Mouse (Mus musculus): ENCODE measurements around the gene Trpv1. TPM values are rescaled to one million over a fixed set of nuclear protein-coding genes. Genes with fewer than 3 reads are reported as not detected.
A peak's percentile ranks its signal among the peaks of the same experiment; 100 is the strongest.

Trpv1 gene
- total RNA-seq, 1 experiment from 2014 or later, result 0.46 TPM

DNA sequence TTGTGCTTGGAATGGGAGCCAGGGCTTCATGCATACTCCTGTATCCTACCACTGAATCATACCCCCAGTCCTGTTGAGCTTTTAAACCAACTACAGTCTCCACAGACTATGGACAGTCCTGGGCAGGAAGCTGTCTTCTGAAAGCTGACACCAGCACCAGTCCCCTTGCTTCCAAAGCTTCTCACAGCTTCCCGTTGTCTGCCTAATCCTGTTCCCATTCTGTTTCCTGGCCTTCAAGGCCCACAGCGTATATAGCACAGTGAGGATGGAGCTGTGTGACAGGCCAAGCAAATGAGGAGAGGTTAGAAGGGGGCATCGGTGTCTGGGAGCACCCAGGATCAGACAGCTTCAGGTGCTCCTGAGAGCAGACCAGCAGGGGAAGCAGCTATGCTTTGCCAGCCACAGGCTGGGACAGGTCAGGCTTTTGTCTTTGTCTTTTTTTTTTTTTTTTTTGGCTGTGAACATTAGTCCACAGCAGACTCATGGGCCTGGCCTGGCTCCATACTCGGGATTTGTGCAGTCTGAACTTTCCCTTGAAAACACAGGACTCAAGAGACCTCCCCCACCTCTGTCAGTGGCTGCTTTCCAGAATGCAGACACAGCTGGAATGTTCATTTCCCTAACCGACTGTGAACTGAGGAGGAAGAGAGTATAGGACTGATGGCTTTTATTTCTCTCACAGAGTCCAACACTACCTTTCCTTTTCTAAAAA is 2.1 kb downstream of the Trpv1 start:
- peak; percentile 52 for DNase-seq

DNA sequence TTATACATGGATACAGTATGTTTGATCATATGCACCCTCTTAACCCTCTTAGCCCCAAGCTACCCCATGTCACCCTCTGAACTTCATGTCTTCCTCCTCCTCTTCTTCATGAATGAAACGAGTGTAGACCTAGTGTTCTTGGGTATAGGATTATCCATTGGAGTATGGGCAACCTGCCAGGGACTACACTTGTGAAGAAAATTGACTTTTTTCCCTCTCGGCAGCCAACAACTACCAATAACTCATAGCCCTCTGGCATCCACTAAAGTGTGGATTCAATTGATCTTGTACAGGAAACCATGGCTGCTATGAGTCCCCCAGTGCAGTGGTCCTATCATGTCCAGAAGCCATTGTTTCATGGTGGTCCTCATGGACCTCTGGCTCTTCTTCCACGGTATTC is 2.6 kb downstream of the Trpv1 start:
- DNase-seq, result no peak

DNA sequence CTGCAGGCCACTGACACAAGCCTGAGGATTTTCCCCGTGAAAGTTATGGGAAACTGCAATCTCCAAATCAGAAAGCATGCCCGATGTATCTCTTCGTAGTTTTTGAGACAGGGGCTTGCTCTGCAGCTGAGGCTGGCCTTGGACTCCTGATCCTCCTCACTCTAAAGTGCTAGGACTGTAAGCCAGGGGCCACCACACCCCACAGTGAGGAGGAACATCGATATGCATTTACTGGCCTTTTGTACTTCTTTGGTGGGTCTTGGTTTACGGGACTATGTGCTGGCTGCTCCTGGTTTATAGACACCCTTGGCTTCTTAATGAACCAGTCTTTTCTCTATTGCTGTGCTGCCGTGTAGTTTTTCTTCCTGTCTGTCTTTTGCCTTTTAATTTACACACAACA is 8.1 kb downstream of the Trpv1 start:
- DNase-seq, result no peak

DNA sequence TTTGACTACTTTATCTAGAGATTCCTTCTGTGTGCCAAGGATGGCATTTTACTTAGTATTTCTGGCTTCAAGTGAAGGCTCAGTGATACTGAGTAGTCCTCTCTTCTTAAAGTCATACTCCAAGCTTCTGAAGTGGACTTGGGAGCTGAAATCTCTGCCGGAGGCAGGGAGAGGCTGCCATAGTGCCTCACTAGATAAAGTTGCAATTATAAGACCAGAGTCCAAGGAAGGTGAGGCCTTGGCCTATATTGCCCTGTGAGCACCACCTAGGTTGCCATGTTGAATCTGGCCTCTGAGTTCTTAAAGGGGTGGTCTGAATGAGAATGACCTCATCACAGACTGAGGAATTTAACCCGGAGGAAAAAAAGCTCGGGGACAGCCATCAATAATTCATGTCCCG is 8.7 kb downstream of the Trpv1 start:
- no peak for DNase-seq

DNA sequence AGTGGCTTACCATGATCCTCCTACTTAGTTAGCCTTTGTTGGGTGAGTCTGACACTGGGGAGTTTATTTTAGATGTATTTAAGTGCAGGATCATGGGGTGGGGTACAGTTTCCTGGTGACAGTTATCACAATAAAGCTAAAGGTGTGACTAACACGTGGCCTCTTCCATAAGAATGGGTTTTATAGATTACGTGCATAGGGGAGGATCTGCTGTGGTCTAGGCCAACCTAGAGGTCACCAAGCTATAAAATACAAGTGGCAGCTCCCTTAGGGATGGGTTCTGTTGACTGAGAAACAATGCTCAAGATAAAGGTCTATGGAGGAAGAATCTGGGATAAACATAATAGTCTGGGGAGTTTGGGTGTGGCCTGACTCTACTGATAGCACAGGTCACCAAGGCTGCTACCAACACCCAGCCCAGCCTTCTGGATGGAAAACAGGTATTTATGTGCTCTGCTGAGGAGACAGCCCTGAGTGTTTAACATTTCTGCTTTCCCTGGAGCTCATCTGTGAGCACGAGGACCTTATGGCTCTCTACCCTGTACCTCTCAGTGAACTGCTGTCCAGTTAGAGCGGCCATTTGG is 23.4 kb downstream of the Trpv1 start:
- no peak for DNase-seq

DNA sequence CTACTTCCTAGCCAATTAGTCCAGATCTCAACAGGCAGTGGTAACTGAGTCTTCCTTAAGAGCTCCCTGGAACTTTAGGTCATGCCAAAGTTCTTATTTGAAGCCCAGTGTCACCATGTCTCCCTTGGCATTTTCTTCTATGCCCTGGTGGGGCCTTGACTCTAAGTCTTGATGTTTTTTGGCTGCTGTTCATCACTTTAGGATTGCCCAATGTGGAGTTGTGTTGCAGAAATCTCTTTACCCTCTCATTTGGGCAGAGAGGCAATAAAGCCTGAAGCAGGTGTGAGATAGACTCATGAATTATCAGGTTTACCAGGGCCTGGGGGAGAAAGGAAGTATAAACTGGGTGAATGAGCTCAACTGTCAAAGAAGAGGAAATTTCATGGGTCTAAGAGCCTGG is 24.6 kb downstream of the Trpv1 start:
- DNase-seq, result no peak

DNA sequence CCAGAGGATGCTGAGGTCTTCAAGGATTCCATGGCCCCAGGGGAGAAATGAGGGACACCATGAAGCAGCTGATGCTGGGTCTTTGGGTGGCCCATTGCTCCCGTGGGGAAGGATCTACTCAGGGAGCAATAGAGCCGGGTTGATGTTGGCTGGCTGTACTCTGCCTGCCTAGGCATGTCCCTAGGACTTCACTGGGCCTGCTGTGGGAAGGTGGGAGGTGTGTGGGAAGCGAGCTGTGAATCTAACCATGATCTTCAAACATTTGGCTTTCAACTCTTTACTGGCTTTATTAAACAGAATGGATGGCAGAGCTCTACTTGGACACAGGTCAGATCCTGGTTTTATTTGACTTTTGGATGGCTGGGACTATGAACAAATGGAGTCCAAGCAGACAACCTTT is 26.4 kb downstream of the Trpv1 start:
- DNase-seq, result no peak

DNA sequence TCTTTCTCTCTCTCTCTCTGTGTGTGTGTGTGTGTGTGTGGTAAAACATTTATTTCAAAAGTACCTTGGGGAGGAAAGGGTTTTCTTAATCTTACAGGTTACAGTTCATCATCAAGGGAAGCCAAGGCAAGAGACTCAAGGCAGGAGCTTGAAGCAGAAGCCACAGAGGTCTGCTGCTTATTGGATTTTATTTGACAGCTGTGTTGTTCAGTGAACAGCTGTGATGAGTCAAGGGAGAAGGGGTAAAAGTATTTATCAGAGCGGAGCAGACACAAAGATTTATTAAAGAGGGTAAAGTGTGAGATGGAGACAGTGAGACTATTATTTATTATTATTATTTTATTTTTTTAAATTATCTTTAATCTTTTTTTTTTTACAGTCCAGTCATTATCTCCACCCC is 27.3 kb downstream of the Trpv1 start:
- no peak for DNase-seq

DNA sequence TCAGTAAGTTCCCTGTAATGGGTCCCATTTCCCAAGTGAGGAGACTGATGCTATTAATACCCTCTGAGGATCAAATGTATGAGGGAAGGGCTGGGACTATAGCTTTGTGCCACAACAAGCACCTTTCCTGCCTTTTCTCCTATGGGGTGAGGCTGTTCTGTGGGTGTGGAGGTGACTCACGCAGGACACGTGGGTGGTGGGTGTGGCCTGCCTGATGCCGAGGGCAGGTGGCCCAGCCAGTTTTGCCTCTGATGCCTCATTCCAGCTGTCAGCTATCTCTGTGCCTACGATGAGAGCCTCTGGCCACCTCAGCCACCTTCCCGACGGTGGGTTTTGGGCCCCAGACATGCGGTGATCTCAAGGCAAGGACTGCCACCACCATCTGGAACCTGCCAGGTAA is 33.2 kb downstream of the Trpv1 start, which contains the start of gene Trpv3:
Trpv3 (plus strand) TSS at position 122 of the 400 bp plus-strand sequence.
- no peak for DNase-seq

DNA sequence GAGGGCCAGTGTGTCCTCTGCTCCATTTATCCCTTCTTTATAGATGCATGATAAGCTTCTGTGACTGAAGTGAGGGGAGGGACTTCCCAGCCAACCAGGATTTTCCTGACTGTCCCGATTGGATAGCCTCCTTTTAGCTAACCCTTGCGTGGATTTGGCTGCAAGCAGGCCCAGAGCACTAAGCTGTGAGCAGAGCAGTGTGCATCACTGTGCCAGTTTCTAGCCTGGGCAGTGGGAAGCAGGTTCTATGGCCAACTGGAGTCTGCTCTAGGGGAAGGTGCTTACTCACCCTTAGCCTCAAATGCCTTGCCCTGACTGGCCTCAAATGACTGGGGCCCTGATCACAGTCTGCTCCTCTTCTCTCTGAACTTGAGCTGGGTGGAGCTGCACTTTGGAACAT is 40.7 kb downstream of the Trpv1 start:
- DNase-seq, result no peak

DNA sequence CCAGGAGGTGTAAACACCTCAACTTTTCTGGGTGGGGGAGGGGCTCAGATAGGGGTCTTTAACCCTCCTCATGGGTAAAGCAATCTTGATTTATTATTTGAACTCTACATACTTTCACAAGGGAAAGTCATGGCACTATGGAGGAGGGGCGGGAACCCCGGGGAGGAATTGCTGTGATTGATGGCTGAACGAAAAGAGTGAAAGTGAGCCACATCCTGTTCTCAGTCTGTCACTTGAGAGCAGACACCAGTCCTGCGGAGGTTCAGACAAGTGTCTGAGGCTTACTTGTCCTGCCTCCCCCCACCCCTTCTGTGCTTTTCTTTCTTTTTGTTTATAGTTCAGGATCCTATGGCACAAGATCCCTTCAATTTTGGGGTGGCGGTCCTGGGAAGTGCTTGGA is 46.6 kb downstream of the Trpv1 start:
- DNase-seq, result no peak

DNA sequence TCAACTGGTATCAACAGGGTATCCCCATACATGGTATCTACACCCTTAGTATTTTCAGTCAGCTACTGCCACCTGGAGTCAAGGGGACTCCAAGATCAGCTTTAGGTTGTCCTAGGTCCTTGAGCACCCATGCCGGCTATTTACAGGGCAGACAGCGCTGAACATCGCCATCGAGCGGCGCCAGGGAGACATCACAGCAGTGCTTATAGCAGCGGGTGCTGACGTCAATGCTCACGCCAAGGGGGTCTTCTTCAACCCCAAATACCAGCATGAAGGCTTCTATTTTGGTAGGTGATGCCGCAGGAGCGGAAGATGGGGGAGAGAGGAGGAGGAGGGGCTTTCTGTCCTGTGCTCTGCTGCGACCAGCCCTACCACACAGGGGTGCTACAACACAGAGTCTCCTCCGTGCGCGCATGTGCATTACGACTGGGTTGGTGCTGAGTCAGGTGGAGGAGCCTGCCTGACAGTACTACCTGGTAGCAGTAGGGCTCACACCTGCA is 47.5 kb downstream of the Trpv1 start:
- DNase-seq, result peak; percentile 49

DNA sequence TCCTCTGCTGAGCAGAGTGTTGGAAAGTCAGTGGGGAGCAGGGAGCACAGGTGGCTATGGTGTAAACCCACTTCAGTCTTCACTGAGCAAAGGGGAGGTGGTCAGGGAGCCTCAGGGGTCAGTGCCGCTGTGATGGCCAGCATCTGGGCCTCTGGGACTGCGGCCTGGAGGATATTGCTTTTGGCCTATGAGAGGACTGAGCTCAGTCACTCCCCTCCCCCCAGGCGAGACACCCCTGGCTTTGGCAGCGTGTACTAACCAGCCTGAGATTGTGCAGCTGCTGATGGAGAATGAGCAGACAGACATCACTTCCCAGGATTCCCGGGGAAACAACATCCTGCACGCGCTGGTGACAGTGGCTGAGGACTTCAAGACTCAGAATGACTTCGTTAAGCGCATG is 49.3 kb downstream of the Trpv1 start:
- no peak for DNase-seq

DNA sequence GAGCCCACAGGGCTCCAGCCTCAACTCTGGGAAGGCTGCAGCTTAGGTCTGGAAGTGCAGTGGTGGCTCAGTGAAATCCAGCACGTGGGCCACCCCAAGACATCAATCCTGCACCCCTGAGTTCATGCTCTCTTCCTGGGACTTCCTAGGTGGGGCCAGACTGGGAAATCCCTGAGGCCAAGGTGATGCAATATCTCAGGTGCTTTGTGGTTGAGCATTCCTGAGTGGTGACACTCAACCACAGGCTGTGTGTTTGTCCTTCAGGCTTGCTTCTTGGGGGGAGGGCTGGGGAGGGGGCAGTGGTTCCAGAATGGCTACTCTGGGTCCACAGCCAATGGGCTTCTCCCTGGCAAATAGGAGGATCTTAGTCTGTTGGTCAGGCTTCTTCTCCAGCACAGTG is 49.8 kb downstream of the Trpv1 start:
- no peak for DNase-seq

DNA sequence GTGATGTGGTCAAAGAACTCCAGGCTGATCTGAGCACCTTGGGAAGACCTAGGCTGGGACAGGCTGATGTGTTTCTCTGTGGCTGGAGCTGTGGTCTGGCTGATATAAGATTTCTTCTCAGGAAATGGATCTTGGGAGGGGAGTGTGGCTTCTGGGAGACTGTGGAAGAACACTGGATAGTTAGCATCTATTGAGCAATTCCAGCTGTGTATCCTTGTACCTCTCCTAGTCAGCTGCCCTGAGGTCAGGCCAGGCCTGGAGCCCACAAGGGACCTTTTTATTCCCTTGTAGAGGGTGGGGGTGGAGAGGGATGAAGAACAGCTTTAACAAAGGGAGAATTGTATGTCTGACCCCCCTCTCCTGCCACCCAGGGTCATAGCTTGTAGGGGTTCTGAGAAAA is 50.3 kb downstream of the Trpv1 start:
- DNase-seq, result no peak

DNA sequence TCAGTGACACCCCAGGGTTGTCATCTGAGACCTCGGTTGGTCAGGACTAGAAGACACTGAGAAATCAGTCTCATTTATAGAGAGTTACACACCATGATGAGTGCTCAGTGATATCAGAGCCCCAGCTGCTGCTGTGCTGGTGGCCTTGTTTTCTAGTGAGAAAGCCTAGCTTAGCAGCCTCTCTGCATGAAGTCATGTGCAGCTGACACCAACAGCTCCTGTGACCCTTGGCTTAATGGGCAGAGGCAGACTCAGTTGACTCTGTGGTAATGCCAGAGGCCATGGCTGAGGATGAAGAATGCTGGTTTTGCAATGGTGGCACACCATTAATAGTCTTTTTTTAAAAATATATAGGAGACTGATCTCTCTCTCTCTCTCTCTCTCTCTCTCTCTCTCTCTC is 55.5 kb downstream of the Trpv1 start:
- no peak for DNase-seq

DNA sequence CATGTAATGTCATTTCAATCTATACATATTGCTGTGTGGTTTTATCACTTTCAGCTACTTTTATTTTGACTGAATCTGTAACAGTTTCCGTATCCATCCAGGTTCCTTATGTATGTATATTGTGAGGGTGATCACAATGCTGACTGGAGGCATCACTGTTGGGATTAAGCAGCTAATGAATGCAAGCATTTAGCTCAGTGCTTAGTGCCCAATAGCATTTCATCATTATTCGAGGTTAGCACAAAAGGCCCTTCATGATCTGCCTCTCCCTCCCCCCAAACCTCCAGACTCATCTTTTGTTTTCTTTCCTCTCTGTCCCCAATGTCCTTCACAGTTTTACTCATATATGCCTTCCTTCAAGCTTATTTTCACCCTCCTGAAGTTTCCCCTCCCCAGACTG is 69.0 kb downstream of the Trpv1 start:
- no peak for DNase-seq

Other genes starting within 250 kb of the Trpv1 start
- 0.15 TPM in 1 of 2 replicates, not detected in the other for gene P2rx1, start 235.2 kb upstream of the Trpv1 start, total RNA-seq (2021)
- 2.6 and 3.1 TPM in 2 replicates for gene Camkk1, start 215.3 kb upstream of the Trpv1 start, total RNA-seq (2021)
- gene Ncbp3, start 186.5 kb upstream of the Trpv1 start, total RNA-seq (2021), result 10.8 and 15.1 TPM in 2 replicates
- 0.30 and 0.33 TPM in 2 replicates for gene Itgae, start 143.7 kb upstream of the Trpv1 start, total RNA-seq (2021)
- gene Haspin, start 96.0 kb upstream of the Trpv1 start, total RNA-seq (2021), result 1.4 and 1.6 TPM in 2 replicates
- gene P2rx5, start 73.9 kb upstream of the Trpv1 start, total RNA-seq (2021), result 5.8 and 7.8 TPM in 2 replicates
- gene Emc6, start 57.3 kb upstream of the Trpv1 start, total RNA-seq (2021), result 63.4 and 73.4 TPM in 2 replicates
- gene Tax1bp3, start 57.2 kb upstream of the Trpv1 start, total RNA-seq (2021), result 71.3 and 79.4 TPM in 2 replicates
- gene Ctns, start 35.2 kb upstream of the Trpv1 start, total RNA-seq (2021), result 17.4 and 20.6 TPM in 2 replicates
- gene Shpk, start 34.8 kb upstream of the Trpv1 start, total RNA-seq (2021), result 9.9 and 13.8 TPM in 2 replicates
- 0.27 TPM in 1 of 2 replicates, not detected in the other for gene Trpv3, start 33.1 kb downstream of the Trpv1 start, total RNA-seq (2021)
- gene Aspa, start 95.3 kb downstream of the Trpv1 start, total RNA-seq (2021), result 8.5 and 9.4 TPM in 2 replicates
- not detected in 2 replicates for gene Gm49340, start 95.4 kb downstream of the Trpv1 start, total RNA-seq (2021)
- gene Spata22, start 95.4 kb downstream of the Trpv1 start, total RNA-seq (2021), result 0.73 TPM in 1 of 2 replicates, not detected in the other
- gene Olfr20, start 116.5 kb downstream of the Trpv1 start, total RNA-seq (2021), result not detected in 2 replicates
- gene Olfr376, start 137.0 kb downstream of the Trpv1 start, total RNA-seq (2021), result not detected in 2 replicates
- not detected in 2 replicates for gene Olfr1, start 165.3 kb downstream of the Trpv1 start, total RNA-seq (2021)
- not detected in 2 replicates for gene Olfr378, start 194.2 kb downstream of the Trpv1 start, total RNA-seq (2021)
- gene Olfr380, start 223.2 kb downstream of the Trpv1 start, total RNA-seq (2021), result not detected in 2 replicates

All from adrenal gland, postnatal 25 days (tissue).